Mouse (Mus musculus): ENCODE measurements around the gene Myh13. TPM values are rescaled to one million over a fixed set of nuclear protein-coding genes. Genes with fewer than 3 reads are reported as not detected.

The Myh13 gene
- not detected for total RNA-seq (2018; cell fraction: chromatin; rRNA removed)
- total RNA-seq (2018; cell fraction: cytosol; rRNA removed), result not detected
- total RNA-seq (2018; cell fraction: nucleus; rRNA removed), result not detected
- not detected in 3 replicates for polyA plus RNA-seq (2018)

DNA sequence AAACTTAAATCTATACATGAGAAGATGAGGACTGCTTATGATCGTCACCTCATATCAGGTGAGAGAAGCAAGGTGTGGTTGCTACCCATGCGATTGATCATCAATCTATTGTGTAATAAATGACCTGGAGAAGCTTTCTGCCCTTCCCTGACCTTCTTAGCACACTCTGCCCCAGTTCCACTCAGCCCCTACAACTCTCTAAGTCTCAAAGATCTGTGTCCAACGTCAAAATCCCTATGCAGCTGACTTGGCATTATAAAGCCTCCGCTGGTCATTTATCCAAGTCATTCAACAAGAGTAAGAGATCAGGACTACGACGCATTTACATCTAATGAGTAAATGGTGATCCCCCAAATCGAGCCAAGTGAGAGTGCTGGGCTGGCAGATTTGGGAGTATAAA, at the start of gene Myh13:
Gene Myh13 (plus strand): TSS at position 301 of the 400 bp plus-strand sequence.
- H3K36me3 ChIP-seq (ENCODE audit: inconsistent target), result no peaks in the 10 kb centered on the region
- WGBS (ENCODE audit: missing documents), result 88% methylated on average over 7 of the region's 7 CpGs
- no peak within 1 kb of the TSS for H3K27ac ChIP-seq
- no peaks in the 10 kb centered on the region for H3K79me2 ChIP-seq (ENCODE audit: inconsistent target)
- H3K4me3 ChIP-seq (ENCODE audit: inconsistent target), result no peak within 1 kb of the TSS

DNA sequence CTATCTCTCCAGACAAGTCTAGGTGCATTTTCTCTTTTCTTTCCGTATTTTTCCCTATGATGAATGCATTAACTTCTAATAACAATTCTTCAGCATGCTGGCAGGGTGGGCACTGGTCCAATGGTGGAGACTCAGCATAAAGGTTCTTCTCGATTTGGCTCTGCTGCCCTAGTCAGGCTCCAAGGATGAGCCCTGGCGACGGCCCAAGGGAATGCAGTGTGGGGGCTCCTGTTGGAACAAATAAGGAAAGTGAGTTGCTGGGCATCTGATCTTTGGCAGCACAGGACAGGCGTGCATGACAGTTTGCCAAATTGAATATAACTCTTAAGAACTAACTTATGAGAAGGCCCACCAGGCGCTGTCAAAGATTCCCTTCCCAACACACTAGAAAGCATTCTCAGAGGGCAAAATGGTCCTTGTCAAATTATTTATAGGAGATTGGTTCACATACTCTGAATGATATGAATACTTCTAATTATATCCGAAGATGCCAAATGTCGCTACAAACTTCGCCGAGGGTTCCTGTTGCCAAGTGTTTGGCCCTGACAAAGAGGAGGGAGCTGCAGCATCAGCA, 44.8 kb upstream of the Myh13 start, which contains the start of gene Myh8:
Gene Myh8 (plus strand): TSS at position 524 of the 574 bp plus-strand sequence.
- Histone ChIP-seq H3K4me3 (ENCODE audit: inconsistent target) (no peak within 1 kb of the TSS), H3K79me2 (ENCODE audit: inconsistent target) (no peaks in the 10 kb centered on the region), H3K27ac (no peak within 1 kb of the TSS), H3K36me3 (ENCODE audit: inconsistent target) (no peaks in the 10 kb centered on the region)
- WGBS (ENCODE audit: missing documents), result 89% methylated on average over 10 of the region's 10 CpGs

DNA sequence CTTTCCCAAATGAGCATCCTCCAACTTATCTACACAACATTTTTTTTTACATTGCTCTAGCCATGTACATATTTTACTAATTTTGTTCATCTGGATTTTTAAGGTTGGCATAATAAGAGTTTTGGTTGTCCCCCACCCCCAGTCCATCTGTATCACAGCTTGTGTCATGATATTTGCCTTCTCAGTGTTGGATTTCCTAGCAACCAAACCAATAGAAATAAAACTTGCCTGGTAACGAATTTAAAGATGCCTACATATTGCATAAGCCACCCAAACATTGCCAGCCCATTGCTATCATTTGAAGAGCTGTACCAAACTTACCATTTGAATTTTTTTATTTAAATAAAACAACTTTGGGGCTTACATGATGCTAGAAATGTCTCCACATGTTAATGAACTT, 28.0 kb upstream of the Myh13 start:
- 54% methylated on average over 1 of the region's 1 CpGs for WGBS (ENCODE audit: missing documents)
- Histone ChIP-seq H3K79me2 (ENCODE audit: inconsistent target) (no peaks in the 10 kb centered on the region), H3K27ac (no peak overlapping the region), H3K4me3 (ENCODE audit: inconsistent target) (no peak overlapping the region), H3K36me3 (ENCODE audit: inconsistent target) (no peaks in the 10 kb centered on the region)

DNA sequence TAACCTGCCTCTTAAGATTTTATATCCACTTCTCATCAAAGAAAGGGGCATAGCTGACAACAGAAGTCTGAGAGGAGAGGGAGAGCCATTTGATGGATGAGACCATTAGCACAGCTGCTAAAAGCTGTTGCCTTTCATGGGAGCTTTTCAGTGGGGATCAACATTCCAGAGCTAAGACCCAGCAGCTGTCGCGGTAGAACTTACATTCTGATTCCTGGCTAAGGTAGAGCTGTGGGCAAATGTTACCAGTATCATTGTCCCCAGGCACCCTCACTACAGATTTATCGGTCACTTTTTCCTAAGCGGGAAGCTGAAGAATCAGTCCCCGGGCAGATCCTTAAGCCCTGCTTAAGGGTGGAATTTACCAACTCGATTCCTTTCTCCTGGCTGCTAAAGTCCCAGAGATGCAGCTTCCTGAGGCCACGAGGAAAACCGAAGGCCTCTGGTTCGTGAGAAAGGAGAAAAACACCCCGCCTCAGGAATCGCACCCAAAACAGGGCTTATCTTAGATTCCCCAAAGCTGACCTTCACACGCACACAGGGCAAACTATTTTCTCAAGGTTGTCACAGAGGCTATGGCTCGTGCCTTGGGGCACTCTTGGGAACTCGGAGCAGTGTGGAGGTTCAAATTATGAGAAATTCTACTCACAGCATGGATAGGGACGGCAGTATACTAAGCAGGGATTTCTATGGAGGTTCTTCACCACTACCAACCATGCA, 7.6 kb upstream of the Myh13 start:
- 60% methylated on average over 15 of the region's 15 CpGs for WGBS (ENCODE audit: missing documents)
- Histone ChIP-seq H3K4me3 (ENCODE audit: inconsistent target) (no peak overlapping the region), H3K27ac (no peak overlapping the region), H3K79me2 (ENCODE audit: inconsistent target) (no peaks in the 10 kb centered on the region), H3K36me3 (ENCODE audit: inconsistent target) (no peaks in the 10 kb centered on the region)

GRCm38 (mm10) chr11:67326536-67326935, 5.1 kb downstream of the Myh13 start:
- 79% methylated on average over 2 of the region's 2 CpGs for WGBS (ENCODE audit: missing documents)
- no peak overlapping the region for H3K4me3 ChIP-seq (ENCODE audit: inconsistent target)
- no peaks in the 10 kb centered on the region for H3K36me3 ChIP-seq (ENCODE audit: inconsistent target)
- H3K79me2 ChIP-seq (ENCODE audit: inconsistent target), result no peaks in the 10 kb centered on the region
- H3K27ac ChIP-seq, result no peak overlapping the region

GRCm38 (mm10) chr11:67344556-67344955, 23.1 kb downstream of the Myh13 start:
- 54% methylated on average over 3 of the region's 3 CpGs for WGBS (ENCODE audit: missing documents)
- H3K4me3 ChIP-seq (ENCODE audit: inconsistent target), result no peak overlapping the region
- no peak overlapping the region for H3K27ac ChIP-seq
- no peaks in the 10 kb centered on the region for H3K36me3 ChIP-seq (ENCODE audit: inconsistent target)
- H3K79me2 ChIP-seq (ENCODE audit: inconsistent target), result no peaks in the 10 kb centered on the region

DNA sequence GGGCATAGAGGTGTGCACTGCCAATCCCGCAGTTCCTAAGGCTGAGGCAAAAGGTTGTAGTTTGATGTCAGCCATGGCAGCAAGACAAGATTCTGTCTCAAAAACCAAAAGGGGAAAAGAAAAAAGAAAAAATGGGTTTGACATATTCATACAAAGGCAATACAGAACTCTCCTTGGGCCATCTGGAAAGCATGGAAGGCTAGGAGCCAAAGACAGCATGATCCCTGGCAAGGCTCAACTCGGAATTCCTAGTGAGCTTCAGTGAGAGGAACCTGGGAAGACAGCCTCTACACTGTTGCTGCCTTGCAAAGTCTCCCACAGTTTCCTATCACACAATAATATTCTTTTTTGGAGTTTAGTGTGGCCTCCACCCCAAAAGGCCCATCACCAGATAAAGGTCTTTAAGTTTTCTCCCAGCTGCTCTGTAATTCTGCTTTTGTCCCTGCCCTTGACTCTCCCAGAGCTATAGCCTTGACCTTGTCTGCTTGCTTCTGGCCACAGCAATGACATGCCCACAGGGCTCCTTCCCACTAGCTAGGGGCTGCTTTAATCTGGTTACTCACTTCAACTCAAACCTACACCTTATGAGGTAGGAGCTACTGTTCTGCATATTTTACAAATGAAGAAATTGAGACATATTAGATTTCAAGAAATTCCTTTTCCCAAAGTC, 23.9 kb downstream of the Myh13 start:
- Histone ChIP-seq H3K79me2 (ENCODE audit: inconsistent target) (no peaks in the 10 kb centered on the region), H3K4me3 (ENCODE audit: inconsistent target) (no peak overlapping the region), H3K36me3 (ENCODE audit: inconsistent target) (no peaks in the 10 kb centered on the region), H3K27ac (no peak overlapping the region)
- WGBS (ENCODE audit: missing documents), result 67% methylated on average over 2 of the region's 2 CpGs

DNA sequence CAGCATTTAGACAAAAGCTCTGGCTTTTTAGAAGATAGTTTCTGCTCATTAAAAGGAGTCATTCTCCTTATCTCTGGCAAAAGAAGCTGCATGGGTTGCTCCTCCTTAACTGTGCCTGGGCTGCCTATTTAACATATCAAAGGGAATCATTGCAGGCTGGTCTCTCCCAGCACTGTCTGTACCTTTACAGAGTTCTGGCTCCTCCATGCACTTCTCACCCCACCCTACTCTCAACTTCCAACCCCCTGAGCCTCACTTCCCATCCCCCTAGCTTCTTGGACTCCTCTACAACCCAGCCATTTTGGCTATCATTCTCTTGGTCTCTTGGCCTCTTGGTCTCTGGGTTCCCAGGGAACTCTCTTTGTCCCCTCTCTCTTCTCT, 24.4 kb downstream of the Myh13 start:
- Histone ChIP-seq H3K79me2 (ENCODE audit: inconsistent target) (no peaks in the 10 kb centered on the region), H3K4me3 (ENCODE audit: inconsistent target) (no peak overlapping the region), H3K36me3 (ENCODE audit: inconsistent target) (no peaks in the 10 kb centered on the region), H3K27ac (no peak overlapping the region)

DNA sequence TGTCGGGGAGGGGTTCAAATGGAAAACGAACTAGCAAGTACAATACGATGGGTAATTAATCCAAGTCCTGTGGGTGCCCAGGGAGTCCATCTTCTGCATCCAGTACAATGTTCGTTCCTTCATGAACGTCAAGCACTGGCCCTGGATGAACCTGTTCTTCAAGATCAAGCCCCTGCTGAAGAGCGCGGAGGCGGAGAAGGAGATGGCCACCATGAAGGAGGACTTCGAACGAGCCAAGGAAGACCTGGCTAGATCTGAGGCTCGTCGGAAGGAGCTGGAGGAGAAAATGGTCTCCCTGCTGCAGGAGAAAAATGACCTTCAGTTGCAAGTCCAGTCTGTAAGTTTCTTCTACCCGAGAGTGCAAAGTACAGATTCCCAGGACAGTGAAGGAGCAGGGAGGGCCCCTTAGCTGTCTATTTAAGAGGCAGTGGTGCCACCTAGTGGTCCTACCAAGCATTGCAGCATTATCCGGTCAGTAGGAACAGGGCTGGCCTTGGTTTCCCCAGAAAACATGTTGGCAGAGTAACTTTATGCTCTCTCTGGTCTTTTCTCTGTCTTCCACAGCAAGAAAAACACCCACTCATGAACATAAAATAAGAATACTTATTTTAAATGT, 28.8 kb downstream of the Myh13 start:
- H3K27ac ChIP-seq, result no peak overlapping the region
- no peaks in the 10 kb centered on the region for H3K79me2 ChIP-seq (ENCODE audit: inconsistent target)
- no peaks in the 10 kb centered on the region for H3K36me3 ChIP-seq (ENCODE audit: inconsistent target)
- 52% methylated on average over 14 of the region's 14 CpGs for WGBS (ENCODE audit: missing documents)
- no peak overlapping the region for H3K4me3 ChIP-seq (ENCODE audit: inconsistent target)

DNA sequence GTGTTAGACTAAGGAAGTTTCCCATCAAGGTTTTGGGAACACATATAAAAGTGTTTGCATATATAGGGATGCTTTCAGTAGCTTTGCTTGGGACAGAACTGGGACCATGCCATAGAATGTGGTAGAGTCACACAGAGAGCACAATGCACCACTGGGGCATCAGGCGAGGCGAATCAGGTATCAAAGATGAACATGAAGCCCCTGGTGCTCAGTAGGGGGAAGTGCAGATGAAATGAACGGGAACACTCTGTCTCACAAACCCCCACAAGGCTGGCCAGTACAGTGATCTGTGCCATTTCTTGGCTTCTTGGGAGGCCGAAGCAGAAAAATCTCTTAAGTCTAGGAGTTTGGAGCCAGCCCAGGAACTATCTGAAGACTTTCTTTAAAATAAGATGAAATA, 31.6 kb downstream of the Myh13 start:
- no peak overlapping the region for H3K27ac ChIP-seq
- no peak overlapping the region for H3K4me3 ChIP-seq (ENCODE audit: inconsistent target)
- 33% methylated on average over 4 of the region's 4 CpGs for WGBS (ENCODE audit: missing documents)
- no peaks in the 10 kb centered on the region for H3K36me3 ChIP-seq (ENCODE audit: inconsistent target)
- H3K79me2 ChIP-seq (ENCODE audit: inconsistent target), result no peaks in the 10 kb centered on the region

DNA sequence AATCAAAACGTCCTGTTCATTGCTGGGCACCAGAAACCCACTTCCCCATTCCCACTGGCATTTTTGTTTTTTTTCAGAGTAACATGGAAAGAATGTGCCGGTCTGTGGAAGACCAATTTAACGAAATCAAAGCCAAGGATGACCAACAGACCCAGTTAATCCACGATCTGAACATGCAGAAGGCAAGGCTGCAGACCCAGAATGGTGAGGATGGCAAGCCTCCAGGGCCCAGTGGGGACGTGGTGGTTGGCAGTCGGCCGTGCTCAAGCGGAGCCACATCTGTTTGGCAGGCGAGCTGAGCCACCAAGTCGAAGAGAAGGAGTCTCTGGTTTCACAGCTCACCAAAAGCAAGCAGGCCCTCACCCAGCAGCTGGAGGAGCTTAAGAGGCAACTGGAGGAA, 36.6 kb downstream of the Myh13 start:
- no peak overlapping the region for H3K27ac ChIP-seq
- no peak overlapping the region for H3K4me3 ChIP-seq (ENCODE audit: inconsistent target)
- H3K79me2 ChIP-seq (ENCODE audit: inconsistent target), result no peaks in the 10 kb centered on the region
- WGBS (ENCODE audit: missing documents), result 61% methylated on average over 10 of the region's 10 CpGs
- no peaks in the 10 kb centered on the region for H3K36me3 ChIP-seq (ENCODE audit: inconsistent target)

- no peaks in the 10 kb centered on the region for H3K79me2 ChIP-seq (ENCODE audit: inconsistent target)
- 85% methylated on average over 3 of the region's 3 CpGs for WGBS (ENCODE audit: missing documents)
- no peak overlapping the region for H3K27ac ChIP-seq
Observed at GRCm38 (mm10) chr11:67362236-67362635, 40.8 kb downstream of the Myh13 start.

DNA sequence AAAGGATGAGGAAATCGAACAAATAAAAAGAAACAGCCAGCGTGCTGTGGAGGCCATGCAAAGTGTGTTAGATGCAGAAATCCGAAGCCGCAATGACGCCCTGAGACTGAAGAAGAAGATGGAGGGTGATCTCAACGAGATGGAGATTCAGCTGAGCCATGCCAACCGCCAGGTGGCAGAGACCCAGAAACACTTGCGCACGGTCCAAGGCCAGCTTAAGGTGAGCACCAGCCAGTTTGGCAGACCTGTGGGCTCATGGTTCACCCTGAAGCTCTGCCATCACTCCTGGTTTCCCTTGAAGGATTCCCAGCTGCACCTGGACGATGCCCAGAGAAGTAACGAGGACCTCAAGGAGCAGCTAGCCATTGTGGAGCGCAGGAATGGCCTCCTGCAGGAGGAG, 43.1 kb downstream of the Myh13 start:
- H3K27ac ChIP-seq, result no peak overlapping the region
- H3K79me2 ChIP-seq (ENCODE audit: inconsistent target), result no peaks in the 10 kb centered on the region
- WGBS (ENCODE audit: missing documents), result 82% methylated on average over 12 of the region's 12 CpGs
- no peak overlapping the region for H3K4me3 ChIP-seq (ENCODE audit: inconsistent target)
- H3K36me3 ChIP-seq (ENCODE audit: inconsistent target), result no peaks in the 10 kb centered on the region

More at GRCm38 (mm10) chr11:67362236-67362635, 40.8 kb downstream of the Myh13 start:
- Histone ChIP-seq H3K36me3 (ENCODE audit: inconsistent target) (no peaks in the 10 kb centered on the region), H3K4me3 (ENCODE audit: inconsistent target) (no peak overlapping the region)

DNA sequence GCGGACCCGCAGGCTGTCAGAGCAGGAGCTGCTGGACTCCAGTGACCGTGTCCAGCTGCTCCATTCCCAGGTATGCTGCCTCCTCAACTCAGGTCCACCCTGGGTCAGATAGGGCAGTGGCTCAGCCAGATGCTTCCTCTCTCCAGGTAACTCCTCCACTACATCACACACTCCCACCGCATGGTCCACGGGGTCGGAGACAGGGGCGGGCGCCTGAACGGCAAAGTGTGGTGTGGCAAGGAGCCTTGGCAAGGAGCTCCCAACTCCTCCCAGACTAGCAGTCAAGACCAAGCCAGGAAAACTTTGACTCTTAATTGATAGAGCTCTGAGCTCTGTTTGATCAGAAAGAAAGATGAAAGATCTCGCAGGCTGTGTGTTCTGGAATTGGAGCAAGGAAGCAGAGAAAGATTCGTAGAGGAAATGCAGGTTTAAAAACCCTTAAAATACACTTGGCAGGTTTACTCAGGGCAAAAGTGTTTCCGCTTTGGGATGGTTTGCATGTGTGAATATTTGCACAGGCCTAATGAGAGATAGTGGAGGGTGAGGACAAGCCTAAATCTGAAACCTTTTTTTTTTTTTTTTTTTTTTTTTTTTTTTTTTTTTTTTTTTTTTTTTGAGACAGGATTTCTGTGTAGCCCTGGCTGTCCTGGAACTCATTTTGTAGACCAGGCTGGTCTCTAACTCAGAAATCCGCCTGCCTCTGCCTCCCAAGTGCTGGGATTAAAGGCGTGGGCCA, 43.7 kb downstream of the Myh13 start:
- H3K27ac ChIP-seq, result no peak overlapping the region
- WGBS (ENCODE audit: missing documents), result 95% methylated on average over 14 of the region's 14 CpGs
- no peaks in the 10 kb centered on the region for H3K79me2 ChIP-seq (ENCODE audit: inconsistent target)
- H3K4me3 ChIP-seq (ENCODE audit: inconsistent target), result no peak overlapping the region
- no peaks in the 10 kb centered on the region for H3K36me3 ChIP-seq (ENCODE audit: inconsistent target)

All from macrophage (primary cell).